Mouse (Mus musculus): ENCODE data around the gene Bean1.

DNA sequence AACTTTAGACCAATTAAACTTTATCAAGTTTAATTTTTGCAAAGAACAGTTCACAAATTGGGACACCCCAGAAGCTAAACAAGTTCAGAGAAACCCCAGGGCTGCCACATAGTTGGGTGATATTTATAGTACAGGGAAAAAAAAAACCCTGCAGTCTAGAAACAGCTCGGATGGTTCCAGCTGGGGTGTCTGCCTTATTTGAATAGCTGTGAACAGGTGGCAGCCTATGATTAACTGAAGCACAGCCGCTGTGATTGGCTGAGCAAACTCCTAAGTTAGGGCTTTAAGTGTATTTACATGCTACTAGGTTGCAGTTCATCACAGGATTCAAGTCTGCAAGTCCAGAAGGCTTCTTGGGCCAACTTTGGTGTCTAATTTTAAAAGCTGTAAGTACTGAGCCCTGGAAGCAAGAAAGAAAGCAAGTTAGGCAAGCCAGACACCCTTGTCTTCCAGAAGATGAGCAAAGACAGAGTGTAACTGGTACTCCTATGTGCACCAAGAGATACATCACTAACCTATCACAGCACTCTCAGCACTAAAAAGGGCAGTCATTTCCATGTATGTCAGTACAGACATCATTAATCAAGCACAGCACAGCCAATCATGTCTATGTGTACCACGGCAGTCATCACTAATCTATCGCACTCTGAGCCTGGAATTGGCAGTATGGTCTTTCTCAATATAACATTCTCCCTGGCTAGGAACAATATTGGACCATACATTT, 42.9 kb upstream of the Bean1 start:
- TF ChIP-seq CTCF (IDR thresholded peaks at IDR 0.05; ENCODE audit: low read depth) (no peak), EP300 (IDR thresholded peaks at IDR 0.05; ENCODE audit: low read depth) (no peak)
